Mouse (Mus musculus): ENCODE data around the gene Ccdc117.

DNA sequence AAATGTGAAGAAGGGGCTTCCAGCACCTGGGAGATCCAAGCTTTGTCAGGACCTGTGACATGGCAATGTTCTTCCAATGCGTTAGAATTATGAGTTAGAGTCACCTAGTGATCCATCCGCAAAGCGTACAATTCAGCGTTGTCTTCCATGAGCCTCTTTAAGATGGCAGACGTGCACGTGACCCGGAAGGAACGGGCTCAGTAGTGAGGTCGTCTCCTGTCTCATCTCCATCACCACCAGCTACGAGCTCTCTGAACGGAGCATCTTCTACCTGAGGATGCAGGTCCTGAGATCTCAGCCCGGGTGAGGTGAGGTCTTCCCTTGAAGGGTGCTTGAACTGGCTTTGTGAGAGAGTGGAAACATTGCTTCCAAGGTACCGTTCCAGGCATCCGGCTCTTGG, 25.4 kb downstream of the Ccdc117 start:
- TF ChIP-seq CTCF (IDR thresholded peaks at IDR 0.05) (no peak), EP300 (IDR thresholded peaks at IDR 0.05; ENCODE audit: insufficient read depth, low read depth, low read length) (no peak)

Measured in heart, adult 2 months (tissue).